Mouse (Mus musculus) gastrocnemius, postnatal 10 days (tissue): ENCODE measurements around the gene Mta3. TPM values are rescaled to one million over a fixed set of nuclear protein-coding genes. Genes with fewer than 3 reads are reported as not detected.

Source experiments
- DNase-seq: peaks from one replicate; pipeline ENCODE4 v3.0.0; 2021; ENCODE audit warnings: mixed read lengths
- total RNA-seq, 2 experiments: library from RNA; stranded (reverse); gene quantifications; 2 replicates each; pipeline ENCODE4 v1.2.3; 2021

Gene Mta3
- total RNA-seq, 2 experiments from 2014 or later = 13.5 to 17.0 TPM

GRCm38 (mm10) chr17:83759547-83759946 lies 53.6 kb downstream of the Mta3 start:
- DNase-seq = no peak

GRCm38 (mm10) chr17:83764538-83764937 lies 58.6 kb downstream of the Mta3 start:
- no peak for DNase-seq

GRCm38 (mm10) chr17:83767064-83767463 lies 61.1 kb downstream of the Mta3 start:
- no peak for DNase-seq

DNA sequence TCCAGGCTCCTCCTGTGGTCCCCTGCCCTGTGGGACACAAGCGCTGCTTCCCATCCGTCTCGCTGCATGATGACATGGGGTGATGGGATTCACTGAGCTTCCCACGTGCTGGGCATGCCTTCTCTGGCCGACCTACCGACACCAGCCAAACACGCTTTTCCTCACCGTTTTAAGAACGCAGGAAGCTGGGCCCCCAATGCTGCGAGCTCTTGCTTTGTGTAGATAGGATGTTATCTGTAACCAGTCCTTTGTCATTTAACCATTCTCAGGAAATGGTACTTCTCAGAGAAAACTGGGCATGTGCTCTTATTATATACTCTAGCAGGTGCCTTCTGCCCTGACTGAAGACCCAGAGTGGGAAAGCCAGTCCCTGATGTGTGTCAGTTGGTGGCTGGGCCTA lies 62.3 kb downstream of the Mta3 start:
- DNase-seq = no peak

DNA sequence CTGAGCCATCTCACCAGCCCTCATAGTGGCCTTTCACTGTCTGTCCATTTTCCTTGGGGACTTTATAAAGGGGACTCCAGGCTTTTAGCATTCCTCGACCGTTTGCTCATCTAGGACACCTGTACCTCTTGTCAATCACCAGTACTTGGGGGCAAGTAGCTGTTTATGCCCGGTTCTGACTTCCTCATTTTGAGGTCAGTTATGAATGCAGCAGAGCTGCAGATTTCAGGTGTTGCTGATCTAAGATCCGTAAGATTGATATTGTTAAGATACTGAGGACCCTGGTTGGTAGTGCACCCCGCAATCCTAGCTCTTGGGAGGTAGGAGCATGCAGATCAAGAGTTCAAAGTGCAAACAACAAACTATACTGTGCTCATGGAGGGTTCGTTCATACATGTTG lies 64.4 kb downstream of the Mta3 start:
- no peak for DNase-seq

GRCm38 (mm10) chr17:83770931-83771330 lies 65.0 kb downstream of the Mta3 start:
- no peak for DNase-seq

- DNase-seq = no peak
Observed at GRCm38 (mm10) chr17:83772110-83772509, 66.1 kb downstream of the Mta3 start.

DNA sequence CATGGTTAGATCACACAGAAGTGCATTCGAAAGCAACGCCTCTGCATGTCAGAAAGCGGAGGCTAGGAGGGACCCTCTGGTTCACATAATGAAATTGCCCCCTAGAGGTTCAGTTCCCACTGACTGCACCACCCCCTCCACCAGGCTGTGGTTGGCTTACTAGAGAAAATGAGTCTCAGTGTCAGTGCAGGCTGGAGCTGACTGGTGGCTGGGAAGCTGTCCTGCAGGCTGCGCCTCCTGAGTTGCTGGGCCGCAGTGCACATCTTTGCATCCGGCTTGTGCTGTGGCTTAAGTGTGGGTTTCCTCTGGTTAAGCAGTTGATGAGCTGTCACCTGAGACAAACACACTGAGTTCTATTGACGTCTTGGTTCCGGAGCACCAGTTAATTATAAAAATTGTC lies 66.7 kb downstream of the Mta3 start:
- DNase-seq = no peak

DNA sequence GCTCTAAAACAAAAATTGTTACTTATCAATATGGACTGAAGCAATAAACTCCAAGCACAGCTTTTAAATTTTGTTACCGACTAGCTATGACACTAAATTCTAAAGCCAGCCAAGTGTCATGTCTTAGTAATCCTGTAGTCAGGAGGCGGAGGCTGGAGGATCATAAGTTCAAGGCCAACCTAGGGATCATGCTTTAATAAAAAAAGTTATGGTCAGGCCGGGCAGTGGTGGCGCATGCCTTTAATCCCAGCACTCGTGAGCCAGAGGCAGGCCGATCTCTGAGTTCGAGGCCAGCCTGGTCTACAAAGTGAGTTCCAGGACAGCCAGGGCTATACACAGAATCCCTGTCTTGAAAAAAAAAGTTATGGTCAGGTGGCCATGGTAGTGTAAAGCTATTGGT lies 71.0 kb downstream of the Mta3 start:
- no peak for DNase-seq

- no peak for DNase-seq
Observed at GRCm38 (mm10) chr17:83777462-83778051, 71.6 kb downstream of the Mta3 start.

GRCm38 (mm10) chr17:83780228-83780627 lies 74.3 kb downstream of the Mta3 start:
- DNase-seq = no peak

DNA sequence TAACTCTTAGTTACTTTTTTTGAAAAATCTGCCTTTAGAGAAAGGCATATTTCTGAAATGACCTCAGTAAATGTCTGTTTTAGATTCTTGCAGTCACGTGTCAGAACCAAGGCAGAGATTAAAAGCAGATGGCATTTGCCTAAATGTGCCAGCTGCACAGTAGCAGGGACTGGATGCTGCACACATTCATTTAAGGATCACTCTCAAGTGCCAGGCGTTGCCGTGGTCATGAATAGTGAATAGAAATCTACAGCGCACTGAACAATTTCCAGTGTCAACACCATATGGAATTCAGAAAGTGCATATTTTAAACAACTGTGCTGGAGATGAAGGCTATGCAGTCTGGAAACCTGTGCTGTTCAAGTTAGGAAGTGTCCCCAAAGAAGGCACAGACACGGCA lies 76.8 kb downstream of the Mta3 start:
- no peak for DNase-seq

GRCm38 (mm10) chr17:83786418-83786817 lies 80.5 kb downstream of the Mta3 start:
- no peak for DNase-seq

DNA sequence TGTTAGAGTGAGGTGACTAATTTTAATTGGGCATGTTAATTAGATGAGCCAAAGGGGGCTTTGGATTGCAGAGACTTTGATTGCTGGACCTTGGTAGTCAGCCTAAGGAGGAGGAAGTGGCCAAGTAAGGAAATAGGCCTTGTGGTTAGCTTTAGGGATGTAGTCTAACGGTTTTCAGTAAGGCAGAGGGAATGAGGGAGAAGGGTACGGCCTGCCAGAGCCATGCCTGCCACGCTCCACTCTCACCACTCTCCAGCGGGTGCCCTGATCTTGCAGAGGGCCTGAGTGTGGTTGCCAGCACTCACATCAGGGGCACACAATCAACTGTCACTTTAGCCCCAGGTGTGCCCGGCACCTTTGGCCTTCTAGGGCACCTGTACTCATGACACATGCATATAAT lies 84.2 kb downstream of the Mta3 start:
- no peak for DNase-seq

DNA sequence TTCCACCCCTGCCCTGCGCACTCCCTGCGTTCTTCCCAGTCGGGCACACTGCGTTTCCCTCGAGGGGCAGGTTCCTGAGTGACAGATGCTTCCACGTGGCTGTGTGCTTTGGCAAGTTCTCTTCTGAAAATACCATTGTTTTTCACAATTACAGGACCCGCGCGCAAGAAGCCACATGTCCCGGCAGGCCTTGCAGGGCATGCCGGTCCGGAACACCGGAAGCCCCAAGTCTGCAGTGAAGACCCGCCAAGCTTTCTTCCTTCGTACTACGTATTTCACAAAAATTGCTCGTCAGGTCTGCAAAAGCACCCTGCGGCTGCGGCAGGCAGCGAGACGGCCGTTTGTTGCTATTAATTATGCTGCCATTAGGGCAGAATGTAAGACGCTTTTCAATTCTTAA lies 86.4 kb downstream of the Mta3 start:
- DNase-seq = no peak

DNA sequence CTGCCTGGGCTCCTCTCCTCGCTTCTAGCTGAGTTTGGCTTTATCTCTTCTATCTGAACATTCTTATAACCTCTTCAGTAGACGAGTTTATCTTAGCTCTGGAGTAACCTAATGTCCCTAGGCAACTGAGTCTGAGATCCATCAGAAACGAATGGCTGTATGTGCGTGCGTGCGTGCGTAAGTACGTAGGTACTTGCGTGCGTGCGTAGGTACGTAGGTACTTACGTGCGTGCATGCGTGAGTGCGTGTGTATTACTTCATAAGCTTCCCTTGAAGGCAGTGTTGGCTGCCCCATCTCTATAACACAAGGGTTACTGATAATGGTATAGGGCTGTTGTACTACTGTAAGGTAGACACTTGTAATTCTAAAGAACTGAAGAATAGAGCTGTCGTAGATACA lies 89.2 kb downstream of the Mta3 start:
- no peak for DNase-seq

- no peak for DNase-seq
Observed at GRCm38 (mm10) chr17:83799506-83800050, 93.6 kb downstream of the Mta3 start.

DNA sequence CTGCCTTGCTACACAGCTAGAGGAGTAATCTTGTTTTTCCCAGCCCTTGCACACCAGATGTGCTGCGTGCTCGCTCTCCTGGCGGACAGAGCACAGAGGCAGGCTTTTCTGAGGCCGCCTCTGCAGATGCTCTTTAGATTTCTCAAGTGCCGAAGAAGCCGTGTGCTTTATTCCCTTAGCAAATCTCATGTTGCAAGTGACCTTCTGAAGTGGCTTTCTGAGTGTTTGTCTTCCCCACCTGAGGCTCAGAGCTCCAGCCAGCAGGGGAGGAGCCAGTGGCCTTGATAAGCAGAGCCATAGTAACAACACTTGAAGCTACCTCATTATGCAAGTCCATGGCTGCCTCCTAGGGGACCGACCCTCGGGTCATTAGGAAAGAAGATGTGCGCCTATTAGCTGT lies 98.0 kb downstream of the Mta3 start:
- DNase-seq = no peak

- no peak for DNase-seq
Observed at GRCm38 (mm10) chr17:83805078-83805477, 99.1 kb downstream of the Mta3 start.

GRCm38 (mm10) chr17:83807345-83807744 lies 101.4 kb downstream of the Mta3 start:
- DNase-seq = no peak

DNA sequence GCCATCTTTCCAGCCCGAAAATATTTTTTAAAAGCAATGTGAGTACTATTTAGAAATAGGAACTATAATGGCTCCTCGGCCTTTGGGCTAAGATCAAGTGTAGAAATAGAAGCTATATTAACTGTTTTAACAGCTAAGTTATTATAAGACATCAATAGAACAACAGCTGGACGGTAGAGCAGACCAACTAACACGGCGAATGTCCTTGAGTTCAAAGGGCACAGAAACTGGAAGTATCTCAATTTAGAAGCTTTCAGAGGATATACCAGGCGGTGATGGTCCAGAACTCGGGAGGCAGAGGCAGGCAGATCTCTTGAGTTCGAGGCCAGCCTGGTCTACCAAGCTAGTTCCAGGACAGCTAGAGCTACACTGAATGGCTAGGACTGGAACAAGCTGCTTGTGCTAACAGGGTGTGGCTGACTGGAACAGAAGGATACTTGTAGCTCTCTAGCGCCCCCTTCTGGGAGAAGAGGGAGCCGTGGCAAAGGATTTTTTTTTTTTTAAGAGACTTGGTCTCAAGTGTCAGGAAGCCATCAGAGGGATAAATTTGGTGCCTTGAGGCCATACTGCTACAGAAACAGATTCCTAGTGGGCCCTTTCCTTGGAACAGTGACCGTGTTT lies 101.9 kb downstream of the Mta3 start:
- peak; percentile 68 for DNase-seq

DNA sequence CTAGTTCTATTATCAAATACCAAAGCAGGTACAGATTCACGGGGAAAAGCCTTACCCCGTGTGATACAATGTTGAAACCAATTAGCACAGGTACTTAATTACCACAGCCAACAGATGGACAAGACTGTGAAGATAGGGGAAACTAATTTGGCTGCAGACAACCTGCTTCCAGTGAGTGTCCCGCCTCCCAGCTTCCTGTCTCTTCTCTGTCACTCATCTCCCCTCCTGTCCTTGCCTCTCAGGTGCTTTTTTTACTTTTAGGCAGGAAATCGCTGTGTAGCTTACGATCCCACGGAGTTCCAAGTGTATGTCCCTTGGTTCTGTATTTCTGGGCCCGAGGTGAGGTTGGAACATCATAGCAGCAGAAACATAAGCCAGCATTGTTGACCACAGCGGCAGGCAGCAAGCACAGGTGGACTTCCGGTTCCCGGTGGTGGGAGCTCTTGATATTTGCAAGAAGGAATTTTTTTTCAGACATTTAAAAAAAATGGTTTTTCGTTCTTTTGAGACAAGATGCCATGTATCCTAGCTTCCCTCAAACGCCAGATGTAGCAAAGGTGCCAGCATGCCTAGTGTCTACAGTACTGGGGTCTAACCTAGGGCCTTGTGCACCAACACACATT lies 102.6 kb downstream of the Mta3 start:
- DNase-seq = no peak

DNA sequence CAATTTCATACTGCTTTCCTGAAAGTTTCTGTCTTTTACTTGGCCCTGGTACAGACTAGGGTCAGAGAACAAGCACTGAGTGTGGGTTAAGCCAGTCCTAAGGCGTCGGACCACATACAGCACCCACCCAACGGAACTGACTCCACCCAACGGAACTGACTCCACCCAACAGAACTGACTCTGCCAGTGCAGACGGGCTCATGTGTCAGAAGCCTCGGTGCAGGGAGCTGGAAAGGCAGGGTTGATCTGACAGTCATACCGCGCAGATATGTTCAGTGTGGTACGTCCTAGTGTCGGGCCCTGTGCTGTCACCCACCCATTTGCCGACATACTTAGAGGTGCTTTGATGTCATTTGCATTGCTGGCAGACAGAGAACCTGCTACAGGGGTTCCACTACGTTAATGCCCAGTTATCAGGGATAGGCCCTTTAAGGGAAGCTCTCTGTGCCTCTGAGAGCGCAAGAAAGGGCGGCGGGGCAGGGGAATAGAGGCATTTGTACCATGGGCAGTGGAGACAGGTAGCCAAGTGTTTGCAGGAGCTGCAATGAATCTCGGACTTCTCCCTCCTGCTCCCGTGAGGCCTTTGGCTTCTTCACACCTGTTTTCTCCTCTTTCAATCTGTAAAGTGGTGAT lies 103.3 kb downstream of the Mta3 start:
- no peak for DNase-seq
